Mouse (Mus musculus) embryonic fibroblast, embryonic 13.5 days (primary cell): ENCODE results near the gene Pitx1. TPM values are rescaled to one million over a fixed set of nuclear protein-coding genes. Genes with fewer than 3 reads are reported as not detected.

Experiments
- H3K27ac ChIP-seq: 2 replicates; pipeline ENCODE4 v1.5.1; 2012; ENCODE audit warnings: low read length, control low read depth, inconsistent platforms; ENCODE audit not compliant: insufficient read depth
- H3K4me1 ChIP-seq: 2 replicates; pipeline ENCODE4 v1.6.1; 2011; ENCODE audit warnings: low read length; ENCODE audit not compliant: control insufficient read depth, insufficient read depth
- H3K4me3 ChIP-seq: 2 replicates; pipeline ENCODE4 v1.5.1; 2011; ENCODE audit warnings: mild to moderate bottlenecking, control low read depth, low read length; ENCODE audit not compliant: insufficient read depth
- CTCF ChIP-seq: IDR thresholded peaks from 2 replicates; pipeline ENCODE4 v1.5.1; 2011; ENCODE audit warnings: mild to moderate bottlenecking, control low read depth, low read length, moderate library complexity, borderline replicate concordance; ENCODE audit not compliant: insufficient read depth
- POLR2A ChIP-seq: IDR thresholded peaks from 2 replicates; pipeline ENCODE4 v1.6.1; 2011; ENCODE audit warnings: low read depth, mild to moderate bottlenecking, control low read depth, low read length, moderate library complexity
- polyA plus RNA-seq: library from polyadenylated mRNA; stranded (reverse); fragments of >200 nt; gene quantifications from 2 replicates; pipeline ENCODE4 v1.2.4, GENCODE M21; 2011; ENCODE audit warnings: low read depth; ENCODE audit not compliant: missing spikeins, insufficient read length

The Pitx1 gene
- polyA plus RNA-seq, 1 experiment = 7.3 TPM

GRCm38 (mm10) chr13:55786120-55786519 lies 49.9 kb downstream of the Pitx1 start:
- Histone ChIP-seq H3K4me3 (no peak overlapping the region), H3K4me1 (no peaks in the 10 kb centered on the region), H3K27ac (no peak overlapping the region)
- TF ChIP-seq CTCF (no peak), POLR2A (no peak)

DNA sequence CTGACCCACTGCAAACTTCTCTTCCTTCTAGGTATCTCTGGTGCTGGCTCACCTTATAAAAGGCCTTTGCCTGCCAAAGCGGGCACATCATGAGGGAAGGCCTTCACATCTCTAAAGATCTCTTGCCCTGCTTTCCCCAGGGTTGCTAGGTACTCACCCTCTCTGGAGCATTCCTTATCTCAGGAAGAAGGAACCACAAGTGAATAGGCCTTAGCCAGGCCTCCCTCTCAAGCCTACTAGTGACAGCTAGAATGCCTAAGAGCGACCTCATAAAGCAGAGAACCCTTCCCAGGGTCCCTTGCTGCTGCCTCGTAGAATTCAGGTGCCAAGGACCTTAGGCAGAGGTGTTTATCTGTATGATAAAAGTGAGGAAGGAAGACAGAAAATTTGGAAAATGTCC lies 51.7 kb downstream of the Pitx1 start, which contains the start of gene Catsper3:
Catsper3 (plus strand) TSS at position 301 of the 400 bp plus-strand sequence.
- no peak for TF ChIP-seq CTCF
- no peak for TF ChIP-seq POLR2A
- Histone ChIP-seq H3K27ac (no peak within 1 kb of the TSS), H3K4me3 (no peak within 1 kb of the TSS), H3K4me1 (no peaks in the 10 kb centered on the region)

GRCm38 (mm10) chr13:55775056-55775455 lies 60.9 kb downstream of the Pitx1 start:
- Histone ChIP-seq H3K27ac (no peak overlapping the region), H3K4me3 (no peak overlapping the region), H3K4me1 (peaks cover 4% of the 10 kb centered on the region; the same call in 1 of the 2 replicates)
- no peak for TF ChIP-seq CTCF
- no peak for TF ChIP-seq POLR2A

Other genes starting within 250 kb of the Pitx1 start
- gene B4galt7, start 236.3 kb downstream of the Pitx1 start, polyA plus RNA-seq = 16.4 and 18.7 TPM in 2 replicates
- 47.1 and 50.0 TPM in 2 replicates for gene Caml, start 213.2 kb downstream of the Pitx1 start, polyA plus RNA-seq
- 46.6 and 52.8 TPM in 2 replicates for gene Ddx46, start 201.2 kb downstream of the Pitx1 start, polyA plus RNA-seq
- gene B230219D22Rik, start 143.1 kb downstream of the Pitx1 start, polyA plus RNA-seq = 91.3 and 96.3 TPM in 2 replicates
- gene Txndc15, start 121.5 kb downstream of the Pitx1 start, polyA plus RNA-seq = 48.4 and 54.2 TPM in 2 replicates
- 31.9 and 33.0 TPM in 2 replicates for gene Pcbd2, start 108.8 kb downstream of the Pitx1 start, polyA plus RNA-seq
- not detected in 2 replicates for gene Catsper3, start 51.6 kb downstream of the Pitx1 start, polyA plus RNA-seq